Mouse (Mus musculus) lung, adult 18-20 months (tissue): ENCODE results near the gene Mdm2.
"Not testable (repeated sequence)": the region's sequence is repeated elsewhere in the genome, so short reads cannot be mapped to it uniquely, and the experiment has no call there.

Experiments
- DNase-seq, 2 experiments: peaks; one replicate each; pipeline ENCODE4 v3.0.0; 2022; ENCODE audit warnings: mixed read lengths in 2 of 2

Mdm2 gene

GRCm38 (mm10) chr10:117748276-117749049 is 37.9 kb upstream of the Mdm2 start:
- no peak for DNase-seq

GRCm38 (mm10) chr10:117747711-117748110 is 37.2 kb upstream of the Mdm2 start:
- no peak for DNase-seq

GRCm38 (mm10) chr10:117746297-117746883 is 35.8 kb upstream of the Mdm2 start, which contains the start of gene Slc35e3:
Slc35e3 (minus strand) TSS chr10:117746365.
- DNase-seq, result peak; percentile 96 to 97

GRCm38 (mm10) chr10:117745570-117746296 is 35.2 kb upstream of the Mdm2 start:
- not testable (repeated sequence) for DNase-seq

GRCm38 (mm10) chr10:117743917-117744316 is 33.4 kb upstream of the Mdm2 start:
- DNase-seq, result peak in 1 of 2 experiments; percentile 28

- DNase-seq, result no peak
These were observed 32.6 kb upstream of the Mdm2 start for GRCm38 (mm10) chr10:117743182-117743581.

GRCm38 (mm10) chr10:117742618-117743017 is 32.1 kb upstream of the Mdm2 start:
- DNase-seq, result no peak

GRCm38 (mm10) chr10:117741698-117742475 is 31.3 kb upstream of the Mdm2 start:
- no peak for DNase-seq

- no peak for DNase-seq
These were observed 30.4 kb upstream of the Mdm2 start for GRCm38 (mm10) chr10:117740921-117741320.

GRCm38 (mm10) chr10:117740171-117740570 is 29.6 kb upstream of the Mdm2 start:
- DNase-seq, result no peak

GRCm38 (mm10) chr10:117739648-117739948 is 29.0 kb upstream of the Mdm2 start:
- DNase-seq, result no peak

GRCm38 (mm10) chr10:117738928-117739647 is 28.5 kb upstream of the Mdm2 start:
- no peak for DNase-seq

- no peak for DNase-seq
These were observed 27.8 kb upstream of the Mdm2 start for GRCm38 (mm10) chr10:117738140-117738921.

GRCm38 (mm10) chr10:117737498-117737897 is 26.9 kb upstream of the Mdm2 start:
- DNase-seq, result not testable (repeated sequence)

- no peak for DNase-seq
These were observed 26.5 kb upstream of the Mdm2 start for GRCm38 (mm10) chr10:117737075-117737474.

GRCm38 (mm10) chr10:117736573-117736972 is 26.0 kb upstream of the Mdm2 start:
- DNase-seq, result no peak

- not testable (repeated sequence) for DNase-seq
These were observed 24.8 kb upstream of the Mdm2 start for GRCm38 (mm10) chr10:117735396-117735795.

- DNase-seq, result not testable (repeated sequence)
These were observed 23.7 kb upstream of the Mdm2 start for GRCm38 (mm10) chr10:117734104-117734852.

- not testable (repeated sequence) for DNase-seq
These were observed 23.1 kb upstream of the Mdm2 start for GRCm38 (mm10) chr10:117733626-117734025.

- DNase-seq, result no peak
These were observed 22.5 kb upstream of the Mdm2 start for GRCm38 (mm10) chr10:117732962-117733592.
